Mouse (Mus musculus): Measurements from ENCODE around the gene Phf20. TPM values are rescaled to one million over a fixed set of nuclear protein-coding genes. Genes with fewer than 3 reads are reported as not detected.

Phf20 gene
- total RNA-seq, 4 experiments from 2014 or later: 44.2 to 79.9 (median 57.6) TPM

DNA sequence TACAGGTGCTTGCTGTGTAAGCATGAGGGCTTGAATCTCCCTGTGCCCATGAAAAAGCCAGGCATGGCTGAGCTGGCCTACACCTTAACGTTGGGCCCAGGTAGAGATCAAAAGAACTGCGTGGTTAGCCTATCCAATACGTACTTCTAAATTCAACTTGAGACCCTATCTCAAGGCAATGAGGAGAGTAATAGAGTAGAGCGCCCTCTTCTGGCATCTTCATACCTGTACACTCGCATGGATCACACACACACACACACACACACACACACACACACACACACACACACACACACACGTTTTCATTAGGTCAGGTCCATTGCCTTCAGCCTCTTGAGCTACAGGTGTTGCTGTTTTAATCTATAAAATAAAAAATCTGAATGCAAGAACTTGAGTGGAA, 118.5 kb downstream of the Phf20 start:
- DNase-seq: no peak

- no peak for DNase-seq
Measured at GRCm38 (mm10) chr2:156318491-156318890, 122.2 kb downstream of the Phf20 start.

DNA sequence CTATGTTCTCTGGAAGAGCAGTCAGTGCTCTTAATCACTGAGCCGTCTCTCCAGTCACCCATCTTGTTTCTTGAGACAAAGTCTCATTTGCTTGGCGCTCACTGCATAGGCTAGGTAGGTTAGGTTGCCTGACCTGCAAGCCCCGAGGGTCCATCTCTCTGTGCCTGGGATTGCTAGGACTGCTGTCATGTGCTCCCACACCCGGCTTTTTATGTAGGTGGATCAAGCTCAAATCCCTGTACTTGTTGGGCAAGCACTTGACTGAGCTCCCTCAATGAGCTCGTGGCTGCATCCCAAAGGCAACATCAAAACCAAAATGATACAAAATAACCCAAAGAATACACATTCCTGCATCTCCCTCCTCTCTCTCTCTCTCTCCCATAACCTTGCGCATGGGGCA, 125.3 kb downstream of the Phf20 start:
- no peak for DNase-seq

DNA sequence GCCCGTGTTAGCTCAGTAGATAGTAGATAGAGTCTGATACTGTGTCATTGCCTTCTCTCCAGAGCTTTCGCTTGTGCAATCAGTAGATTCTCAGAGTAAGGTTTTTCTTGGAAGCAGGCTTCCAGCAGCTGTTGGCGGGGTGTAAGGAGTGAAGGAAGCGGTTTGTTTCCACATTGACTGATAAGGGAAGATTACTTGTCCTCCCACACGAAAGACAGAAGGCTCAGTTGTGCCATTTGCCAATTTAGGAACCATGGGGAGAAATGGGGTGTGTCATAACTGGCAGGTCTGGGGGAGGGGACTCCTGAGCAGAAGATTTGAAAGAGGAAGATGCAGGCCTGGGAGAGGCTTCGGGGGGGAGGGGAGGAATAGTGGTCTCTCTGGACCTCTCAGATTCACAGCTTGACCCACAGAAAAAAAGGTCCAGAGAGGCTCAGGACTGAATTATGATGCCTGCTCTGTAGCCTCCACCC, 127.9 kb downstream of the Phf20 start:
- DNase-seq: no peak

GRCm38 (mm10) chr2:156324681-156325080, 128.4 kb downstream of the Phf20 start:
- no peak for DNase-seq

- DNase-seq: no peak
Measured at GRCm38 (mm10) chr2:156330681-156331080, 134.4 kb downstream of the Phf20 start.

GRCm38 (mm10) chr2:156331446-156331965, 135.2 kb downstream of the Phf20 start:
- DNase-seq: no peak

- no peak for DNase-seq
Measured at GRCm38 (mm10) chr2:156340078-156340477, 143.8 kb downstream of the Phf20 start.

GRCm38 (mm10) chr2:156344775-156345532, 148.7 kb downstream of the Phf20 start:
- DNase-seq: no peak

DNA sequence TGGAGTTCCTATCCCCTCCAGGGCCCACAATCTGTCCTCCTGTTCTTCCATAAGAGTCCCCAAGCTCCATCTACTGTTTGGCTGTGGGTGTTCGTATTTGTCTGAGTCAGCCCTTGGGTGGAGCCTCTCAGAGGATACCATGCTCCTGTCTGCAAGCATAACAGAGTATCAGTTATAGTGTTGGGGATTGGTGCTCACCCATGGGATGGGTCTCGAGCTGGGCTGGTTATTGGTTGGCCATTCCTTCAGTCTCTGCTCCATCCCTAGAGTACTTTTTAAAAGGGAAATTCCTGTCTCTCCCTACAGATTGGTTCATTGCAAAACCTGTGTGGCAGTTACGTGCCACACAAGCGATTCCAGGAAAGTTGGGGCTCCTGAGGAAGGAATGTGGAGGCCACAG, 152.5 kb downstream of the Phf20 start:
- DNase-seq: no peak

DNA sequence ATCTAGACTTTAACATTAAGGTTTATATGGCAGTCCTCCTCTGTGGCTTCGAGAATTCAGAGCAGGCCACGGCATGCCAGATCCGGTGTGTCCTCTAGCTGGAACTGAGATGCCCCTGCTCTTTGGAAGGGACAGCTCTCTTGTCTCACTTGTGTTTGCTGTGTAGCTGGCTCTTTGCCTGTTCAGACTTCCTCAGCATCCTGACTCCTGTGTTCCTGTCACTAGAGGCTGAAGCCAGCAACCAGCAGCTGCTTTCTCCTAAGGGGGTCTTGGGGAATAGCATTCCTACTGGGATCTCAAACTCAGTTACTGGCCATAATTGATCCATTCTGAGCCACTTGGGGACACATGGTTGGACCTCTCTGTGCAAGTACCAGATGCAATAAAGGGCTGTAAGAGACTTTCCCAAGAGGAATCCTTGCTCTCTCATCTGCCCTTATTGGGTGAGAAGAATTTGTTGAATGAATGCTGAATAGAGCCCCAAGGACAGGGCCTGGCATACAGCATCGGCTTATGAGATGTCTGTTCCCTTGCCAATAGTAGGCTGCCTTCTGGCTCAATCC, 153.1 kb downstream of the Phf20 start:
- no peak for DNase-seq

DNA sequence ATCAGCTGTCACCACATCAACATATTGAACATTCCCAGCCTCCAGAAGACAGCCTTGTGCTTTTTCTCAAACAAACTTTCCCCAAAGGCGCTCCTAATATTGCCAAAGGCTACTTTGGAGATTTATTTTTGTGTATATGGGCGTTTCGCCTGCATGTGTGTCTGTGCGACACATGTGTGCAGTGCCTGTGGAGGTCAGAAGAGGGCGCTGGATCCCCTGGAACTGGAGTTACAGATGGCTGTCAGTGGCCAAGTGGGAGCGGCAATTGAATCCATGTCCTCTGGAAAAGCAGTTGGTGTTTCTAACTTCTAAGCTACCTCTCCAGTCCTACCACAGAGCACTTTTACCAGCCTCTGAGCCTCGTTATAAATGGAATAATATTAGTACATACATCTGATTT, 155.0 kb downstream of the Phf20 start:
- DNase-seq: no peak

- DNase-seq: no peak
Measured at GRCm38 (mm10) chr2:156352413-156353165, 156.3 kb downstream of the Phf20 start.

DNA sequence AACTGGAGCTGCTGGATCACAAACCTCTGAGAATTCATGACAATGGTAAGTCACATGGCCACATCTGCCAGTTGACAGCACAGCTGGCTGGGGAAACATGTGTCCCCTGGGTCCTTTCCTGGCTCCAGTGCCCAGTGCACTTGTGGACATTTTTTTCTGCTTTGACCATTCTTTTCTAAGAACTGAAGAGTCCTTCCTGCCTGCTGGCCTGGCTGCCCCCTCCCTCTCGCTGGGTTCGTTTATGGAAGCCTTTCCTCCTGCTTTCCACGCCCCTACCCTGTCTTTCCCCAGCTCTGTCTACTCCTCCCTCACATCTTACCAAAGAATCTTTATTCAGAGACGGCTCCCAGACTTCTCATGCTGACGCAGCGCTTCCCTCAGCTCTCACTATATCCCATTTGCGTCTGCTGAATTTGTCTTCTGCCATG, 157.0 kb downstream of the Phf20 start:
- no peak for DNase-seq

DNA sequence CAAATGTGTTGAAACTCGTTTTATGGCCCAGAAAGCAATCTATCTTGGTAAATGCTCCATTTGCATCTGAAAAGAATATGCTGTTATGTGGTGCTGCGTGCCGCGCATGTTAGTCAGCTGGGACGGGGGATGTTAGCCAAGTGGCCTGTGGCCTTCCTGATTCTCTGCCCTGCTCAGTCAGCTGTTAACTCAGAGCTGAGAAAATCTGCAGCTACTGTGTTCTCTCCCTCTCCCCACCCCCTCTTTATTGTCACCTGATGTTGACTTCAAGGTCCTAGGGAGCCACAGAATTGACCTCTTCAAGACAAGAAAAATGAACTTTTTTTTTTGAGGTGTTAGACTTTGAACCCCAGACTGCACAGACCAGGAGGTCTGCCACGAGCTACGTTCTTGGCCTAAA, 159.8 kb downstream of the Phf20 start:
- no peak for DNase-seq

Small RNA genes lying within 50 kb of the gene (microRNA-seq; reads per million reads assigned to microRNA genes)
- 0 reads per million in 2 experiments for gene Gm22759

Other genes with a start within 250 kb of the Phf20 start
- gene Cep250, start 240.0 kb upstream of the Phf20 start, total RNA-seq (2022): 10 to 100 TPM; 12.6 to 27.5 (median 19.7) TPM
- gene 6430550D23Rik, start 188.5 kb upstream of the Phf20 start, total RNA-seq (2022): 1 to 10 TPM; 1.3 to 6.1 (median 3.5) TPM
- gene Ergic3, start 188.4 kb upstream of the Phf20 start, total RNA-seq (2022): 100 to 1,000 TPM; 207 to 250 (median 232) TPM
- gene Fer1l4, start 143.5 kb upstream of the Phf20 start, total RNA-seq (2022): not detected
- 1 to 10 TPM; 2.2 to 7.1 (median 4.4) TPM for gene Spag4, start 131.3 kb upstream of the Phf20 start, total RNA-seq (2022)
- 10 to 100 TPM; 45.5 to 63.4 (median 53.0) TPM for gene Cpne1, start 84.5 kb upstream of the Phf20 start, total RNA-seq (2022)
- 10 to 100 TPM; 18.9 to 39.2 (median 28.6) TPM for gene Rbm12, start 84.5 kb upstream of the Phf20 start, total RNA-seq (2022)
- 10 to 100 TPM; 18.9 to 32.6 (median 24.2) TPM for gene Gm28036, start 69.4 kb upstream of the Phf20 start, total RNA-seq (2022)
- 100 to 1,000 TPM; 238 to 388 (median 304) TPM for gene Romo1, start 52.4 kb upstream of the Phf20 start, total RNA-seq (2022)
- gene Nfs1, start 52.3 kb upstream of the Phf20 start, total RNA-seq (2022): 100 to 1,000 TPM in 2 of 4 experiments, 10 to 100 TPM in 2; 93.4 to 102 (median 100) TPM
- gene Rbm39, start 16.2 kb upstream of the Phf20 start, total RNA-seq (2022): 100 to 1,000 TPM; 313 to 619 (median 423) TPM
- gene Cnbd2, start 115.8 kb downstream of the Phf20 start, total RNA-seq (2022): 1 to 10 TPM; 2.4 to 5.1 (median 3.2) TPM
- 100 to 1,000 TPM in 3 of 4 experiments, 10 to 100 TPM in 1; 98.3 to 137 (median 105) TPM for gene Scand1, start 116.2 kb downstream of the Phf20 start, total RNA-seq (2022)
- gene Epb41l1, start 224.4 kb downstream of the Phf20 start, total RNA-seq (2022): 100 to 1,000 TPM in 2 of 4 experiments, 10 to 100 TPM in 2; 72.4 to 109 (median 91.3) TPM